Mouse (Mus musculus): ENCODE results near the gene Nr1h4. TPM values are rescaled to one million over a fixed set of nuclear protein-coding genes. Genes with fewer than 3 reads are reported as not detected.

Nr1h4 gene
- polyA plus RNA-seq, 1 experiment = 0.07 TPM

- TF ChIP-seq POLR2A (IDR thresholded peaks at IDR 0.05; ENCODE audit: borderline replicate concordance, extremely low read depth, insufficient read depth, insufficient read length, poor library complexity, severe bottlenecking) (no peak), CTCF (IDR thresholded peaks at IDR 0.05; ENCODE audit: borderline replicate concordance, extremely low read depth, insufficient read depth, insufficient read length) (no peak)
- DNase-seq (ENCODE audit: low read depth) = peak; percentile 37
These were observed 108.5 kb downstream of the Nr1h4 start for GRCm38 (mm10) chr10:89424800-89425393.

- DNase-seq (ENCODE audit: low read depth) = no peak
- TF ChIP-seq POLR2A (IDR thresholded peaks at IDR 0.05; ENCODE audit: borderline replicate concordance, extremely low read depth, insufficient read depth, insufficient read length, poor library complexity, severe bottlenecking) (no peak), CTCF (IDR thresholded peaks at IDR 0.05; ENCODE audit: borderline replicate concordance, extremely low read depth, insufficient read depth, insufficient read length) (no peak)
These were observed 109.2 kb downstream of the Nr1h4 start for GRCm38 (mm10) chr10:89424217-89424616.

- TF ChIP-seq POLR2A (IDR thresholded peaks at IDR 0.05; ENCODE audit: borderline replicate concordance, extremely low read depth, insufficient read depth, insufficient read length, poor library complexity, severe bottlenecking) (no peak), CTCF (IDR thresholded peaks at IDR 0.05; ENCODE audit: borderline replicate concordance, extremely low read depth, insufficient read depth, insufficient read length) (no peak)
- DNase-seq (ENCODE audit: low read depth) = no peak
These were observed 110.1 kb downstream of the Nr1h4 start for GRCm38 (mm10) chr10:89423164-89423778.

- no peak for TF ChIP-seq POLR2A (IDR thresholded peaks at IDR 0.05; ENCODE audit: borderline replicate concordance, extremely low read depth, insufficient read depth, insufficient read length, poor library complexity, severe bottlenecking)
- TF ChIP-seq CTCF (IDR thresholded peaks at IDR 0.05; ENCODE audit: borderline replicate concordance, extremely low read depth, insufficient read depth, insufficient read length) = no peak
- no peak for DNase-seq (ENCODE audit: low read depth)
These were observed 110.8 kb downstream of the Nr1h4 start for GRCm38 (mm10) chr10:89422504-89423158.

- no peak for TF ChIP-seq CTCF (IDR thresholded peaks at IDR 0.05; ENCODE audit: borderline replicate concordance, extremely low read depth, insufficient read depth, insufficient read length)
- no peak for TF ChIP-seq POLR2A (IDR thresholded peaks at IDR 0.05; ENCODE audit: borderline replicate concordance, extremely low read depth, insufficient read depth, insufficient read length, poor library complexity, severe bottlenecking)
- no peak for DNase-seq (ENCODE audit: low read depth)
These were observed 115.4 kb downstream of the Nr1h4 start for GRCm38 (mm10) chr10:89417966-89418365.

GRCm38 (mm10) chr10:89415478-89415877, 117.9 kb downstream of the Nr1h4 start:
- DNase-seq (ENCODE audit: low read depth) = no peak
- no peak for TF ChIP-seq CTCF (IDR thresholded peaks at IDR 0.05; ENCODE audit: borderline replicate concordance, extremely low read depth, insufficient read depth, insufficient read length)
- TF ChIP-seq POLR2A (IDR thresholded peaks at IDR 0.05; ENCODE audit: borderline replicate concordance, extremely low read depth, insufficient read depth, insufficient read length, poor library complexity, severe bottlenecking) = no peak

- DNase-seq (ENCODE audit: low read depth) = no peak
- TF ChIP-seq CTCF (IDR thresholded peaks at IDR 0.05; ENCODE audit: borderline replicate concordance, extremely low read depth, insufficient read depth, insufficient read length) (no peak), POLR2A (IDR thresholded peaks at IDR 0.05; ENCODE audit: borderline replicate concordance, extremely low read depth, insufficient read depth, insufficient read length, poor library complexity, severe bottlenecking) (no peak)
These were observed 125.8 kb downstream of the Nr1h4 start for GRCm38 (mm10) chr10:89407551-89407950.

GRCm38 (mm10) chr10:89406733-89407484, 126.5 kb downstream of the Nr1h4 start:
- no peak for DNase-seq (ENCODE audit: low read depth)
- TF ChIP-seq CTCF (IDR thresholded peaks at IDR 0.05; ENCODE audit: borderline replicate concordance, extremely low read depth, insufficient read depth, insufficient read length) (no peak), POLR2A (IDR thresholded peaks at IDR 0.05; ENCODE audit: borderline replicate concordance, extremely low read depth, insufficient read depth, insufficient read length, poor library complexity, severe bottlenecking) (no peak)

GRCm38 (mm10) chr10:89404936-89405335, 128.4 kb downstream of the Nr1h4 start:
- no peak for DNase-seq (ENCODE audit: low read depth)
- TF ChIP-seq CTCF (IDR thresholded peaks at IDR 0.05; ENCODE audit: borderline replicate concordance, extremely low read depth, insufficient read depth, insufficient read length) (no peak), POLR2A (IDR thresholded peaks at IDR 0.05; ENCODE audit: borderline replicate concordance, extremely low read depth, insufficient read depth, insufficient read length, poor library complexity, severe bottlenecking) (no peak)

Other genes starting within 250 kb of the Nr1h4 start
- 6.4 and 8.1 TPM in 2 replicates for gene Ano4, start 188.8 kb downstream of the Nr1h4 start, polyA plus RNA-seq (2012; rRNA removed)
- gene Gas2l3, start 89.6 kb downstream of the Nr1h4 start, polyA plus RNA-seq (2012; rRNA removed) = 3.6 and 4.4 TPM in 2 replicates
- gene Slc17a8, start 87.7 kb upstream of the Nr1h4 start, polyA plus RNA-seq (2012; rRNA removed) = 1.1 and 3.1 TPM in 2 replicates
- gene Scyl2, start 152.7 kb upstream of the Nr1h4 start, polyA plus RNA-seq (2012; rRNA removed) = 44.8 and 49.0 TPM in 2 replicates
- gene Actr6, start 198.7 kb upstream of the Nr1h4 start, polyA plus RNA-seq (2012; rRNA removed) = 20.2 and 26.5 TPM in 2 replicates
- gene Uhrf1bp1l, start 211.4 kb upstream of the Nr1h4 start, polyA plus RNA-seq (2012; rRNA removed) = 29.2 and 36.3 TPM in 2 replicates